In genomic region chr11:49077012-49077411, GRCm38 (mm10) we compare ENCODE assay signal across 31 mouse cellular contexts. TPM values are rescaled to one million over a fixed set of nuclear protein-coding genes. Genes with fewer than 3 reads are reported as not detected.
DNase-seq lines count a peak whose midpoint lies in the region; ATAC-seq and TF ChIP-seq lines count a peak whose summit lies in the region.
"Had no signal": no experiment of that assay in that cellular context is flagged by ENCODE, and none has a peak within 500 bp of the region (broad histone marks: within the 10 kb centered on the region; RNA-seq: fewer than 3 reads in every experiment).

No protein-coding gene starts in this region.

- no peaks in the 10 kb centered on the region for H3K27me3 ChIP-seq in kidney, adult 2 months (replicated peaks; ENCODE audit: control insufficient read depth, insufficient read depth, low read length)
- H3K27me3 ChIP-seq in megakaryocyte, embryonic 14.5 days (replicated peaks), result no peaks in the 10 kb centered on the region
- no peaks in the 10 kb centered on the region for H3K27me3 ChIP-seq in small intestine, adult 2 months (ENCODE audit: control insufficient read depth, insufficient read depth, low read length)
- H3K27me3 ChIP-seq in intestine, postnatal 0 days (replicated peaks; ENCODE audit: control insufficient read depth, insufficient read depth, low read length), result no peaks in the 10 kb centered on the region
- H3K27me3 ChIP-seq: forebrain, embryonic 12.5 days; limb, embryonic 15.5 days; lung, embryonic 15.5 days had no signal

- H3K4me1 ChIP-seq in kidney, adult 2 months (ENCODE audit: control insufficient read depth, insufficient read depth, low read length), result peaks cover 16% of the 10 kb centered on the region
- H3K4me1 ChIP-seq in megakaryocyte, embryonic 14.5 days, result peaks cover 66% of the 10 kb centered on the region
- H3K4me1 ChIP-seq in small intestine, adult 2 months (ENCODE audit: control insufficient read depth, insufficient read depth, insufficient read length, low read length), result peaks cover 14% of the 10 kb centered on the region; the same call in 1 of the 2 replicates
- H3K4me1 ChIP-seq in intestine, postnatal 0 days (replicated peaks; ENCODE audit: control insufficient read depth, insufficient read depth, low read length), result peaks cover 4% of the 10 kb centered on the region; the same call in 1 of the 2 replicates
- H3K4me1 ChIP-seq: forebrain, embryonic 12.5 days; hindbrain, embryonic 10.5 days; limb, embryonic 15.5 days; lung, embryonic 15.5 days; midbrain, embryonic 10.5 days had no signal

- H3K4me2 ChIP-seq in intestine, postnatal 0 days (replicated peaks; ENCODE audit: low read depth), result no peak overlapping the region
- H3K4me2 ChIP-seq: forebrain, embryonic 12.5 days; limb, embryonic 15.5 days; lung, embryonic 15.5 days had no signal

- TF ChIP-seq POLR2A in kidney, adult 2 months (IDR thresholded peaks at IDR 0.05; ENCODE audit: low read depth, low read length), result no peak
- no peak for TF ChIP-seq POLR2A in small intestine, adult 2 months (IDR thresholded peaks at IDR 0.05; ENCODE audit: low read depth, low read length)

- no peak for DNase-seq in gastrocnemius, adult 2 months
- no peak for DNase-seq in gastrocnemius, postnatal 14 days
- no peak for DNase-seq in kidney, adult 2 months
- DNase-seq in kidney, postnatal 4 days, result no peak
- DNase-seq: adrenal gland, postnatal 25 days; cerebellum, adult 11 months; cerebellum, postnatal 10 days; left cerebral cortex, postnatal 4 days; thymus, adult 18-20 months; thymus, postnatal 36 days had no signal

- WGBS in kidney, adult 2 months, result 62% methylated on average over 1 of the region's 1 CpGs
- 70% methylated on average over 1 of the region's 1 CpGs for WGBS in small intestine, adult 2 months
- WGBS in intestine, postnatal 0 days, result 81% methylated on average over 1 of the region's 1 CpGs

- ATAC-seq in megakaryocyte, adult 5-6 weeks (ENCODE audit: poor library complexity, severe bottlenecking), result no peak
- no peak for ATAC-seq in intestine, postnatal 0 days
- ATAC-seq: hindbrain, embryonic 16.5 days had no signal

- intact Hi-C loops in gastrocnemius, adult 2 months (cut with DNase I), result loop anchor here (5.0 kb wide), 1 partner anchor 155 kb away; no protein-coding TSS in a partner anchor
- intact Hi-C loops in gastrocnemius, postnatal 14 days (cut with DNase I; ENCODE audit: low total_unique reads), result no loop called here

- H3K36me3 ChIP-seq in kidney, adult 2 months (ENCODE audit: control insufficient read depth, insufficient read depth, low read length), result no peaks in the 10 kb centered on the region
- no peaks in the 10 kb centered on the region for H3K36me3 ChIP-seq in megakaryocyte, embryonic 14.5 days (replicated peaks; ENCODE audit: low read length)
- no peaks in the 10 kb centered on the region for H3K36me3 ChIP-seq in small intestine, adult 2 months (ENCODE audit: control insufficient read depth, insufficient read depth, low read length)
- no peaks in the 10 kb centered on the region for H3K36me3 ChIP-seq in intestine, postnatal 0 days (ENCODE audit: control insufficient read depth, insufficient read depth)
- H3K36me3 ChIP-seq: forebrain, embryonic 12.5 days; hindbrain, embryonic 10.5 days; limb, embryonic 15.5 days; lung, embryonic 15.5 days; midbrain, embryonic 10.5 days had no signal

- H3K9me3 ChIP-seq in megakaryocyte, embryonic 14.5 days, result no peaks in the 10 kb centered on the region
- H3K9me3 ChIP-seq in intestine, postnatal 0 days (ENCODE audit: control insufficient read depth), result no peaks in the 10 kb centered on the region
- H3K9me3 ChIP-seq: forebrain, embryonic 12.5 days; hindbrain, embryonic 10.5 days; limb, embryonic 15.5 days; lung, embryonic 15.5 days; midbrain, embryonic 10.5 days had no signal

- H3K9ac ChIP-seq in intestine, postnatal 0 days (ENCODE audit: low read depth, low read length), result no peak overlapping the region
- H3K9ac ChIP-seq: forebrain, embryonic 12.5 days; limb, embryonic 15.5 days; lung, embryonic 15.5 days had no signal

- H3K4me3 ChIP-seq in gastrocnemius, adult 2 months, result no peak overlapping the region; the same call in 1 of the 2 replicates
- H3K4me3 ChIP-seq in kidney, adult 2 months (ENCODE audit: insufficient read depth, low read depth, low read length), result no peak overlapping the region
- peak overlapping the region; percentile 91 for H3K4me3 ChIP-seq in megakaryocyte, embryonic 14.5 days (replicated peaks)
- no peak overlapping the region for H3K4me3 ChIP-seq in small intestine, adult 2 months (ENCODE audit: low read depth, low read length)
- H3K4me3 ChIP-seq in intestine, postnatal 0 days (ENCODE audit: low read depth, low read length), result no peak overlapping the region
- H3K4me3 ChIP-seq: erythroblast, embryonic 14.5 days; forebrain, embryonic 12.5 days; hindbrain, embryonic 10.5 days; limb, embryonic 15.5 days; lung, embryonic 15.5 days; midbrain, embryonic 10.5 days had no signal

- H3K27ac ChIP-seq in gastrocnemius, adult 2 months, result peak overlapping the region; percentile 83
- H3K27ac ChIP-seq in kidney, adult 2 months (ENCODE audit: insufficient read depth, low read depth, low read length), result peak overlapping the region; percentile 83
- H3K27ac ChIP-seq in small intestine, adult 2 months (ENCODE audit: insufficient read depth, low read depth, low read length), result peak overlapping the region; percentile 29; the same call in 1 of the 2 replicates
- H3K27ac ChIP-seq in intestine, postnatal 0 days (ENCODE audit: low read depth, low read length), result no peak overlapping the region
- H3K27ac ChIP-seq: forebrain, embryonic 12.5 days; hindbrain, embryonic 10.5 days; limb, embryonic 15.5 days; midbrain, embryonic 10.5 days had no signal

- TF ChIP-seq CTCF in gastrocnemius, adult 2 months (IDR thresholded peaks at IDR 0.05), result no peak
- TF ChIP-seq CTCF in kidney, adult 2 months (conservative IDR thresholded peaks at IDR 0.05; ENCODE audit: insufficient read depth, insufficient read length, low read depth, low read length), result no peak
- no peak for TF ChIP-seq CTCF in small intestine, adult 2 months (IDR thresholded peaks at IDR 0.05; ENCODE audit: extremely low read depth, insufficient read length, insufficient replicate concordance, low read depth, low read length)
- TF ChIP-seq CTCF in intestine, postnatal 0 days (IDR thresholded peaks at IDR 0.05; ENCODE audit: low read depth), result no peak

RNA-seq across cellular contexts. Expression of gene Ifi47, which starts 0.6 kb away (rescaled TPM):
- total RNA-seq in gastrocnemius, adult 2 months (2021), result under 1 TPM; 0.84 TPM
- total RNA-seq in gastrocnemius, postnatal 14 days (2021), result 1 to 10 TPM in 1 of 2 experiments, under 1 TPM in 1; 0.93 to 1.5 TPM
- polyA plus RNA-seq in kidney, adult 2 months (2012; rRNA removed), result 4.5 and 8.4 TPM in 2 replicates
- 6.0 and 6.4 TPM in 2 replicates for polyA plus RNA-seq in megakaryocyte, embryonic 14.5 days (2012; ENCODE audit: insufficient read depth, low replicate concordance)
- total RNA-seq in megakaryocyte, adult 5-6 weeks (2015), result 92.4 and 108 TPM in 2 replicates
- 39.4 and 46.3 TPM in 2 replicates for total RNA-seq in megakaryocyte, adult 5-6 weeks (2017)
- 2.7 and 8.7 TPM in 2 replicates for polyA plus RNA-seq in small intestine, adult 2 months (2012; rRNA removed)
- 29.2 and 29.5 TPM in 2 replicates for polyA plus RNA-seq in intestine, postnatal 0 days (2015; fragmentation: Nextera tagmentation; extraction: Ambion mirVana)
- polyA plus RNA-seq: erythroblast, embryonic 14.5 days had no signal

RNA-seq across cellular contexts. Expression of gene Tgtp2, which starts 13.0 kb away (rescaled TPM):
- total RNA-seq in gastrocnemius, adult 2 months (2021), result 1 to 10 TPM in 1 of 2 experiments, under 1 TPM in 1; 0.66 to 1.3 TPM
- total RNA-seq in gastrocnemius, postnatal 14 days (2021), result not detected
- 12.1 and 15.1 TPM in 2 replicates for polyA plus RNA-seq in kidney, adult 2 months (2012; rRNA removed)
- polyA plus RNA-seq in megakaryocyte, embryonic 14.5 days (2012; ENCODE audit: insufficient read depth, low replicate concordance), result 0.45 TPM in 1 of 2 replicates, not detected in the other
- total RNA-seq in megakaryocyte, adult 5-6 weeks (2015), result 12.4 and 17.6 TPM in 2 replicates
- 30.2 and 39.3 TPM in 2 replicates for total RNA-seq in megakaryocyte, adult 5-6 weeks (2017)
- polyA plus RNA-seq in small intestine, adult 2 months (2012; rRNA removed), result 0.72 and 1.8 TPM in 2 replicates
- polyA plus RNA-seq in intestine, postnatal 0 days (2015; fragmentation: Nextera tagmentation; extraction: Ambion mirVana), result 2.7 and 2.8 TPM in 2 replicates
- total RNA-seq: gastrocnemius, postnatal 4 days; heart, postnatal 10 days; left cerebral cortex, postnatal 4 days; midbrain, postnatal 0 days had no signal
- polyA plus RNA-seq: embryonic facial prominence, embryonic 11.5 days; erythroblast, embryonic 14.5 days; forebrain, embryonic 12.5 days; hindbrain, embryonic 10.5 days; midbrain, embryonic 10.5 days had no signal

RNA-seq across cellular contexts. Expression of gene 9930111J21Rik2, which starts 26.0 kb away (rescaled TPM):
- 1 to 10 TPM; 1.0 to 2.5 TPM for total RNA-seq in gastrocnemius, adult 2 months (2021)
- 1 to 10 TPM; 1.0 to 1.4 TPM for total RNA-seq in gastrocnemius, postnatal 14 days (2021)
- polyA plus RNA-seq in kidney, adult 2 months (2012; rRNA removed), result 1.4 and 2.4 TPM in 2 replicates
- 0.57 TPM in 1 of 2 replicates, not detected in the other for polyA plus RNA-seq in megakaryocyte, embryonic 14.5 days (2012; ENCODE audit: insufficient read depth, low replicate concordance)
- total RNA-seq in megakaryocyte, adult 5-6 weeks (2015), result 180 and 184 TPM in 2 replicates
- total RNA-seq in megakaryocyte, adult 5-6 weeks (2017), result 161 and 172 TPM in 2 replicates
- polyA plus RNA-seq in small intestine, adult 2 months (2012; rRNA removed), result 0.48 and 0.85 TPM in 2 replicates
- polyA plus RNA-seq in intestine, postnatal 0 days (2015; fragmentation: Nextera tagmentation; extraction: Ambion mirVana), result 0.48 and 0.61 TPM in 2 replicates
- polyA plus RNA-seq: erythroblast, embryonic 14.5 days had no signal

RNA-seq across cellular contexts. Expression of gene Olfr1396, which starts 37.7 kb away (rescaled TPM):
- not detected for total RNA-seq in gastrocnemius, adult 2 months (2021)
- under 1 TPM in 1 of 2 experiments, not detected in 1; 0.04 TPM for total RNA-seq in gastrocnemius, postnatal 14 days (2021)
- 2.7 and 4.1 TPM in 2 replicates for polyA plus RNA-seq in kidney, adult 2 months (2012; rRNA removed)
- not detected in 2 replicates for polyA plus RNA-seq in megakaryocyte, embryonic 14.5 days (2012; ENCODE audit: insufficient read depth, low replicate concordance)
- total RNA-seq in megakaryocyte, adult 5-6 weeks (2015), result not detected in 2 replicates
- not detected in 2 replicates for total RNA-seq in megakaryocyte, adult 5-6 weeks (2017)
- polyA plus RNA-seq in small intestine, adult 2 months (2012; rRNA removed), result 0.13 TPM in 1 of 2 replicates, not detected in the other
- polyA plus RNA-seq in intestine, postnatal 0 days (2015; fragmentation: Nextera tagmentation; extraction: Ambion mirVana), result 0.04 TPM in 1 of 2 replicates, not detected in the other
- total RNA-seq: layer of hippocampus, postnatal 10 days; left cerebral cortex, adult 8-10 months; left cerebral cortex, postnatal 4 days; midbrain, postnatal 0 days; neutrophil, adult 5-6 weeks had no signal
- polyA plus RNA-seq: cortical plate, adult 2 months; embryonic facial prominence, embryonic 11.5 days; erythroblast, embryonic 14.5 days; forebrain, embryonic 12.5 days; hindbrain, embryonic 10.5 days; hindbrain, embryonic 16.5 days; large intestine, adult 2 months; limb, embryonic 15.5 days; lung, embryonic 15.5 days; midbrain, embryonic 10.5 days; midbrain, postnatal 0 days; stomach, embryonic 16.5 days had no signal
